Mouse (Mus musculus) cerebellum, adult 2 months (tissue): ENCODE measurements around the gene Evi5l.

Experiments used
- CTCF ChIP-seq: fragments of 200-500 bp; IDR thresholded peaks from 2 replicates; pipeline ENCODE4 v1.5.1; 2011; ENCODE audit warnings: low read depth, mild to moderate bottlenecking, control low read depth, low read length, moderate library complexity, borderline replicate concordance; ENCODE audit not compliant: insufficient read depth
- POLR2A ChIP-seq: fragments of 200-500 bp; IDR thresholded peaks from 2 replicates; pipeline ENCODE4 v1.6.1; 2011; ENCODE audit warnings: low read length, control low read depth, borderline replicate concordance; ENCODE audit not compliant: insufficient read depth

GRCm38 (mm10) chr8:4186151-4186550 lies 19.8 kb downstream of the Evi5l start:
- no peak for TF ChIP-seq CTCF
- TF ChIP-seq POLR2A, result no peak
